Mouse (Mus musculus) heart, postnatal 10 days (tissue): ENCODE data around the gene Rmnd1. TPM values are rescaled to one million over a fixed set of nuclear protein-coding genes. Genes with fewer than 3 reads are reported as not detected.
"Not testable (repeated sequence)": the region's sequence is repeated elsewhere in the genome, so short reads cannot be mapped to it uniquely, and the experiment has no call there.

Experiments used
- DNase-seq, 2 experiments: peaks; one replicate each; pipeline ENCODE4 v3.0.0; 2021
- intact Hi-C: fragments of 180-260 bp; cut with DNase I; formaldehyde crosslinking; loops from one replicate; pipeline ENCODE4 v1.15.1; 2025
- total RNA-seq, 2 experiments: library from RNA; stranded (reverse); gene quantifications; 2 replicates each; pipeline ENCODE4 v1.2.3; 2021

The Rmnd1 gene
- total RNA-seq: 10 to 100 TPM; 48.5 to 49.9 TPM

DNA sequence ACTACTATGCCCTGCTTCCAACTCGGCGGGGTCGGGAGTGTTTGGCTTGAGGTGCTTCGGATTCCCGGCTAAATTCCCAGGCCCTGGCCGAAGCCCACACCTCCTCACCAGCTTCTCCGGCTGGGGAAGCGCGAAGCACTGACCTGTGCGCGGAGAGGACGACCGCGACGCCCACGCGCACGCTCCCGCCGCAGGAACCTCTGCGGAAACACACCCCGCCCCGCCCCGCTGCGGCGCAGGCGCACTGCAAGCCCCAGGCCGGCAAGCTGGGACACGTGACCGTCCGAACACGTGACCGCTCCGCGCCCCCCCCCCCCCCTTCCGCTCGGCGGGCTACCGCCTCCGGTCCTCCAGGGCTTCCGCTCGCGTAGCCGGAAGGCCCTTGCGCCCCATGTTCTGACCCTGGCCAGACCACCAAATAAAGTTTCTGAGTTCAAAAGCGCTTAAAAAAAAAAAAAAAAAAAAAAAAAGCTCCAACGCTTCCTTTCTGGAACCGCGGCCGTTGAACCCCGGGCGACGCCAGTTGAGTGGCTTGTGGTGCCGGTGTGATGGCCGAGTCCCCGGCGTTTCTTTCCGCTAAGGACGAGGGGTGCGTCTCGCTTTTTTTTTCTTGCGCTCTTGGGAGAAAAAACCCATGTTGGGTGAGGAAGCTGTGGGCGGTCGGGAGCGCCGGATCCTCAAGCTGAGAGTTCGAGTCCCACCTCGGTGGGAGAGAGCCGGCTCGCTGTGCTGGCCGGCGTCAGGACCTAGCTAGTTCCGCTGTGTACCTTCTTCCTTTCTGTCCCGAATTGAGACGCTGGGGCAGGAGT lies at the start of gene Rmnd1, which contains the start of gene Armt1:
Gene Rmnd1 (minus strand): TSS at position 266 of the 809 bp plus-strand sequence.
Gene Armt1 (plus strand): TSS at position 345 of the 809 bp plus-strand sequence.
- intact Hi-C loops: no loop called here
- DNase-seq: peak; percentile 96

DNA sequence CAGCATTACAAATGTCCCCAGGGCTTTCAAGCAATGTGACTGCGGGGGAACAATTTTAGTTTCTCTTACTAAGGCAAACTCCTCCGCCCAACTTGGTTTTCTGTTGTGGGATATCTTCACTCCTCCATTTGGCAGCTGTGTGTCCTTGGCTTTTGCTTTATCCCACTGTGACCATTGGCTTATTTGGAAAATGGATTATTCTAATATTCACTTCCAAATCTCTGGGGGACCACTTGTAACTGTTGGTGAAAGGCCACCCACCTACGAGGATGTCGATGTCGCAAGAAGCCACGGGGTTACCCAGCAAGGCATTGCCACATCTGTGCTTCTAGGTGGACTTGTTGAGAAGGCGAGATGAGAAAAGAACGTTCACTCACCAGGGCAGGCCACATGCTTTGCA lies 49.5 kb upstream of the Rmnd1 start:
- intact Hi-C loops: no loop called here
- DNase-seq: peak; percentile 35 to 37

DNA sequence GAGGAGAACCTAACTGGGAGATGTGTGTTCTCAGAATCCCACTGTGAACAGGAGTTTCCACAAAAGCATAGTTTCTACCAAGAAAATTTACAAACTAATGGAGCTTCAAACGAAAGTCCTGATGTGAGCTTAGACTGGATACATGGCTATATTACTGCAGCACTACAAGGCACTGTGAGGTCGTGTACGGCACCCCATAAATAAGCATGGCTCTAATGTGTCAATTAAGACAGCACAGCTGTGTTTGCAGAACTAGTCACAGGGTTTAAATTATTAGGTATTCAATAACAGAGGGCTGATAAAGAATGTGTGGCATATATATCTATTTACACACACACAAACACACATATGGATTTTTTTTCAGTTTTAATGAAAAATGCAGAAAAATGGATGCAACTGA lies 48.7 kb upstream of the Rmnd1 start:
- DNase-seq: no peak
- intact Hi-C loops: no loop called here

DNA sequence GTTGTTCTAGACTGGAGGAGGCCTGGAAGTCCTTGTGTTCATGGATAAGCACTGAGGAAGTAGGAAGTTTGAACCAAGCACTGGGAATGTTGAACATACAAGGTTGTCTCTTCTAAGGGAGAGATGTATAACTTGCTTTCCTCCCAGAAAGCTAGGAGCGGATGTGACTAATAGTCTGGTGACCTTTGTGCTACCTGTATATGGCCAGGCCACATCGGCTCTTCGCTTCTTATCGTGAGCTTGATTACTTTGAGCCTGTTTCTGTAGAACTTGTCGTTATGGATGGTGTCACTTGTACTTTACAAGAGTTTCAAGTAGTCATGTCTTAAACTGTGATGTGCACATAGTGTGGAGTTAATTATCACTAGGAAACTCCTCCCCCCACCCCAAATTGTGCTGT lies 44.4 kb upstream of the Rmnd1 start:
- intact Hi-C loops: no loop called here
- no peak for DNase-seq

DNA sequence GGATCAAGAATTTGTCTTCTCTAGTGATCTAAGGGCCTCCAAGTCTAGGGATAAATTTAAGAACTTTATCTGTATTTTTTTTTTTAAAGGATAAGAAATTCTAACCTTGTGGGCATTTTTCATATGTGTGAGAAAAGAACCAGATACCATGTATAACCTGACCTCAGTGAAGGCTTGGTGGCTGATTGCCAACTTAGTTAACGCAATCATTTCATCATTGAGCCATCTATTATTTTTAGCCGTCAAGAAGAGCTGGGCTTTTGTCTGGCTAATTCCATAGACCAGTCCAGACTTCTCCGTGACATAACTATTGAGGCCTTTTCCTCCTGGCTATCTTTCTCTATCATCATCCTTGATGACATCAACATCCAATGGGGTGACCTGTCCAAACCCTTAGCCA lies 43.2 kb upstream of the Rmnd1 start:
- no peak for DNase-seq
- intact Hi-C loops: no loop called here

DNA sequence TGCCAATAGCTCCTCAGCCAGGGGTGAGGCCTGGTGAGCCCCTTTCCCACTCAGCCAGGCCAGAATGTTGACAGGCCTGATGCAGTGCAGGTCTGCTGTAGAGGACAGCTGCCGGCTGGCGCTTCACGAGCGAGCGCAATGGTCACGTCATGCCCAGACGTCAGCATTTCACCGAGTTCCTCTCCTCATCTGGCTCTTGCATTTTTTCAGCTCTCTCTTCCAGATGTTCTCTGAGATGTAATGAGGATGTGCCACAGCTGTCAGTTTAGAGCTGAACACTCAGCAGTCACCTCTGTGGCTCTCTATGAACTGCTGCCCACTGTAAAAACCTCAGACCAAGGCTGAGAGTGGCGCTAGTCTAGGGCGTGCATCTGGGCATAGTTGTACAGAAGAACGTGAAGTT lies 41.4 kb upstream of the Rmnd1 start:
- peak; percentile 35 to 48 for DNase-seq
- intact Hi-C loops: no loop called here

DNA sequence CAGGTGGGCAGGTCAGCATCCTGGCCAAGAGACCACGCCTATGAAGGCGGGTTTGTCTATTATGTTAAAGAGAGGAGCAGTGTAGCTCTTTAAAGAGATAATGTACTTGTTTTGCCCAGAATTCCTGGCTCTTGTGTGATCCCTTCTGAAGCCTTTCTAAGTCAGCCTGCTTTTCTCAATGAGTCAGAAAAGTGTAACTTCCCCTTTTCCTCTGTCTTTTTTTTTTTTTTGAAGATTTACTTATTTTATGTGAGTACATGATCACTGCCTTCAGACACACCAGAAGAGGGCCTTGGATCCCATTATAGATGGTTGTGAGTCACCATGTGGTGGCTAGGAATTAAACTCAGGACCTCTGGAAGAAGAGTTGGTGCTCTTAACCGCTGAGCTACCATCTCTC lies 37.2 kb upstream of the Rmnd1 start:
- DNase-seq: no peak
- intact Hi-C loops: no loop called here

DNA sequence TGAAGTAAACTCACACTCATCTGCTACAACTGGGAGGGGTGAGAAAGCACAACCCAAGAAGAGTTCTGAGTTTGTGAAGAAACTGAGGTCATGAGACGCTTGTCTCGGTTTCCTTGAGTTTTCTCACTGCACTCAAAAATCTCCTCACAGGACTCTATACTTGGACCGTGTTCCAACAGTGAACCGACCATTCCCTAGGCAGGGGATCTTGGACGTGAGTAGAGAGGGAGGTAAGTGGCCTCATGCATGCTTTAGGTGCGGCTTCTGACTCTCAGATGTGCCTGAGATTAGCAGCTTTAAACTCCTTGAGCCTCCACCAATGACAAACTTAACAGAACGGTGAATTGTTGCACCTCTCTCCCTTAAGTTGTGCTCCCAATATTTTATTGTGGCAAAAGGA lies 33.6 kb upstream of the Rmnd1 start:
- intact Hi-C loops: no loop called here
- DNase-seq: no peak

DNA sequence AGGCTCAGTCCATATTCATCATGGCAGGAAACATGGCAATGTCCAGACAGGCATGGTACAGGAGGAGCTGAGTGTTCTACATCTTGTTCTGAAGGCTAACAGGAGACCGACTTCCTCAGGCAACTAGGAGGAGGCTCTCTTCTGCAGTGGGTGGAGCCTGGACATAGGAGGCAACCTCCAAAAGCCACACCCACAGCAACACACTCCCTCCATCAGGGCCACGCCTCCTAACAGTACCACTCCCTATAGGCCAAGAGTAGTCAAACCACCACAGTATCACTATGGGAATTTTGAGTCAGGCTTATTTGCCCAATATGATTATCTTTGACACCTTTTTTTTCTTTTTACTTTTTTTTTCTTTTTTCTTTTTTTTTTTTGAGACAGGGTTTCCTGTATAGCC lies 28.0 kb upstream of the Rmnd1 start:
- no peak for DNase-seq
- intact Hi-C loops: no loop called here

DNA sequence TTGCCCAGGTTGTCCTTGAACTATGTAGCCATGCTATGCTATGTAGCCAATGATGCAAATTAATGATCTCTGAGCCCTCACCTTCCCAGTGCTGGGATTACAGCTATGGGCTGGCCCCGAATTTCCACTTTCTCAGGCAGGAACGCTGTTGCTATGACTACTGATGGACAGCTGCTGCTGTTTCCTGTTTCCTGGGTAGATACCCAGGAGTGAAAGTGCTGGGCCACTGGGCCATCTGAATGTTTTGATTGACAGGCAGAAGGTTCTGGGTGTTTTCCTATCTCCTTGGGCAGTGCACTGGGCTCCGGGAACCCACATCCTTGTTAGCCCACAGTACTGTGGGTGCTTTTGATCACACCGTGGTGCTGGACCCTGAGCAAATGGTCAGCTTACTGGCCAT lies 24.2 kb upstream of the Rmnd1 start:
- intact Hi-C loops: no loop called here
- no peak for DNase-seq

DNA sequence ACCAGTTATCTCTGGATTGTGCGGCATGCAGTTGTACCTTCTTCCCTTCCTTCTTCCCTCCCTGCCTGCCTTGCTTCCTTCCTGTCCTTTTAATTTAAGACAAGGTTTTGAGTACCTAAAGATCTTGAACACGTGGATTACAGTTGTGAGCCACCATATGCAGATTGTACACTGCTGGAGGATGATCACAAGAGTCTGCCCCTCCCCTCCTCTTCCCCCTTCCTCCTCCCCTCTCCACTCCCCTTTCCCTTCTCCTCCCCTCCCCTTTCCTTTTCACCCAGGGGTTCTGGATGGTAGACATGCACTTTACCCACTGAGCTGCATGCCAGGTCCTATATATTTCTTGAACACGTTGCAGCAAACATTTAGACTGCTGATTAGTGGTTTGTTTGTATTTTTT lies 3.2 kb upstream of the Rmnd1 start:
- no peak for DNase-seq
- intact Hi-C loops: no loop called here

DNA sequence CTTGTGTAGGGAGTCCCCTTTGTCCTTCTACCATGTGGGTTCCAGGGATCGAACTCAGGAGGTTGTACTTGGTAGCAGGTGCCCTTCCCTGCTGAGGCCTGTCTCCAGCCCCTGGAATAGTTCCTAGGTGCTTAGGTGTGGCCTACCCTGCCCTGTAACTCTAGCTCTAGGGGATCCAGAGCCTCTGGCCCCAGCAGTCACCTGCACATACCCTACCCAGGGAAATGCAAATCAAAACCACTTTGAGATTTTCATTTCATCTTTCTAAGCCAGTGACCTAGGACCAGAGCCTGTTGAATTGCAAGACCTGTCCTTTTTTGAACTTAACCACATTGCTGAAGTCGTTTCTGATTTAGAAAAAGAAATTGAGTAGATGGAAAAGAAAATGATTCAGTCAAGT lies 1.7 kb upstream of the Rmnd1 start:
- intact Hi-C loops, DNase-seq: not testable (repeated sequence)

DNA sequence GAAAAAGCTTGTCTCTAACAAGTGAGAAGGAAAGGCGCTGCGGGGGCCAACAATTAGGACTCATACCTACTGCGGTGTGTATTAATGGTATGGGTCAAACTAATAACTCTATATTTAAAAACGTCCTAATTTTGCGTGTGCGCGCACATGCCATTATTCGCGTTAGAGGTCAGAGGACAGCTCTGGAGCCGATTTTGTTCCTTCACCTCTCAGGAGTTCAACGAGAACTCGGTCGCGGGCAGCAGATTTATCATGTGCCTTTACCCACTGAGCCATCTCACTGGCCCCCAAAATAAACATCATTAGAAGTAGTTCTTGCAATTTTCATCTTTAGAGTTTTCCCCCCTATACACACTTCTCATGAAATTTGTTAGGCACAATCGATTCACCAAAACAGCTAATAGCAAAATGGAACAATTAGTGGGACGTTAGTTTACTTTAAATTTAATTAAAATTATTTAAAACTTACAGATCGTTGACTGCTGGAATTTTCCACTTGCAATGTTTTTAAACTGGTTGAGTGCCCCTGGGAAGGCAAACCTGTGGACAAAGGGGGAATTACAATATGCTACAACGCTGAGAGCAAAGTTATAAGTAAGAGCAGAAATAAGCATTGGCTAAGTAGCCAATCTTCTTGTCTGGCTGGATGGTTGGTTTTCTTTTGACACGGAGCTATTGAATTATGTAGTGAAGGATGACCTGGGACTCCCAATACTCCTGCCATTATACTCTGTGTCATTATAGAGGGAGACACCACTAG lies 988 bp upstream of the Rmnd1 start:
- DNase-seq: peak in 1 of 2 experiments; percentile 26
- intact Hi-C loops: no loop called here

DNA sequence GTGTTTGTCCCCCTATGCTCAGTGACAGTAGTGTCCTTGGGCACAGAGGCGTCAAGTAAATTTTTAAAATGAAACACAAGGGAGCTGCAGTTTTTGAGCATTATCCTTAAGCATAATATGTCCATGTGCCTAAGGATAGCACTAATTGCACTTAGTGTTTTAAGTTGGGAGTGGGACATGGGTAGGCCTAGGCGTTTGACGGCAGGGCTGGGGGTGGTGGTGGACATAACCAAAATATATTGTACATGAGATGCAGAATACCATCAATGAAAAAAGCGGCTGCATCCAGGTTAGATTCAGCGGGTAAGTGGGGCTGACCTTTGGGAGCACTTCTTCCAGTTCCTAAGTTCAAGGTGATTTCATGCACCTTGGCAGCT lies 454 bp downstream of the Rmnd1 start:
- intact Hi-C loops: no loop called here
- DNase-seq: no peak

DNA sequence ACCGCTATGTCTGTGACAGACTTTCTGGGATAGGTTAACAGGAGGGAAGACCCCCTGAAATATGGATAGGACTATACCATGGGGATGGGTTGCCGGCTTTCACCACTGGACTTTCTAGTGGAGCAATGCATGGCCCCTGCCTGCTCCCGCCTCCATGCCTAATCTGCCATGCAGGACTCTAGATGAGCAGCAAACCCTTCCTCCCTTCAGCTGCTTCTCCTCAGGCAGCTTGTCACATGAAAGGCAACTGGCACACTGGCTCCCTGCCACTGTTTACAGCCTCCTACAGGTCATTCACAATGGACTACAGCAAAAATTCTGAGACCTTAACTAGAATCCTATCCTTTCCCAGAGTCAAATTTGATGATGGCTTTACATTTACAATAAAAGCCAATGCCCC lies 1.4 kb downstream of the Rmnd1 start:
- intact Hi-C loops: no loop called here
- DNase-seq: peak; percentile 44 to 47

DNA sequence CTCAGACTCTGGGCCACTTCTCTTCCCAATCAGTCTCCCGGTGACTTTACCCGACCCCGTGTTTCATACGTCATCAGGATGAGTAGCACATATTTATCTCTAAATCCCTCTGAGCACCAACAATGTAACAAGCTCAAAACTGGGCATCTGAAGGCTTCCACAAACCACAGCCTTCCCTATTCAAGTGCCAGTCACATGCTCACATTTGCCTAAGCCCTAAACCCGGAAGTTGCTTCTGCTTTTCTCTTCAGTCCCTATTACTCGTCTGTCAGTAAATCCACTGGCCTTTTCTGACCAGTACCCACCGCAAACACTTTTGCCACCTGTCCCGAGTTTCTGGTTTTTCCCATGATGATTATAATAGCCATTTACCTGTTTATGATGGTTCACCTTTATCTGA lies 1.8 kb downstream of the Rmnd1 start:
- intact Hi-C loops: no loop called here
- DNase-seq: no peak

DNA sequence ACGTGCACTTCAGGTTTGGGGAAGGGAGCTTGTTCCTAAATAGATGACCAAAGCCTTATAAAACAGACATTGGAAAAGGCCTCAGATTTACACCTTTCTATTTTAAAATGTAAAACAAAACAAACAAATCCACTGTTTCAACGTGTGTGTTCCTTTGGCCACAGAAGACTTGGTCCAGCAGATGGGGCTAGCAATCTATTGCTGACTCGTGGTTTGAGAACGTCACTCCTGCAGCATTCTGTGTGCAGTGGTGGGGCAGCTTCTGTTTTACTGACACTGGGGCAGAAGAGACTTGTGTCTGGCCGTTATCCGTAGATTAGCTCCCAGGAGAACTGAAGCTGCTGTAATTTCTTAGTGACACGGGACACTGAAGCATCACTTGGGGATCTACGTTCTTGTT lies 6.9 kb downstream of the Rmnd1 start:
- intact Hi-C loops: no loop called here
- DNase-seq: peak; percentile 32 to 40

DNA sequence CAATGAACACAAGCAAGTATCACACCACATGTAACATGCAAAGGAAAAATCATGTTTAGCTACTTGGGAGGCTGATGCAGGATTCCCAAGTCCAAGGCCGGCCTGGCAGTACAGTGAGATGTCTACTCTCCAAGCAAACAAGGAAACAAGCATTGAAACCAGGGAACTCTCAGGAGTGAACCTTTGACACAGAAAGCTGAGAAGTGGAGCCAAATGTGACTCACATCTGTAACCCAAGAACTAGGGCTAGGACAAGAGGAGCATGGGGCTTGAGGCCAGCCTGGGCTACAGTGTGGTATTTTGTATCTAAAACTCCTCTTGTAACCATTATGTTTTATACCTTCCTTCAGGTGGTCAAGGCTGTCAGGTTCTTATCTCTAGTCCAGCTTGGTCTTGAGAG lies 25.0 kb downstream of the Rmnd1 start:
- intact Hi-C loops: loop anchor here (10.0 kb wide), 1 partner anchor 758 kb away; no protein-coding TSS in a partner anchor
- no peak for DNase-seq

DNA sequence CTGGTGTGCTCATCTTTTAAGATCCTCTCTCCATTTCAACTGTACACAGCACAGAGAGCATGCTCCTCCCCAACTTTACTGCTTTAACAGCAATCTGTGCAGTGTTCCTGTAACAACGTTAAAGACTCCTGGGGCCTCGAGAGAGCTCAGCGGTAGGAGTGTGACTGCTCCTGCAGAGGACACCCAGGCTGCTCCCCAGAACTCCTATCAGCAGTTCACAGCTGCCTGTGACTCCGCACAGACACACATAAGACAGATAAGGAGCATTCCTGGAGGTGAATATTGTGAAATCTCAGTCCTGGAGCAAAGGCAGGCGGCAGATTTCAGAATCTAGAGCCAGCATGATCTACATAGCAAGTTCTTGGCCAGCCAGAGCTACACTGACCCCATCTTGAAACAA lies 26.7 kb downstream of the Rmnd1 start:
- intact Hi-C loops: loop anchor here (10.0 kb wide), 1 partner anchor 759 kb away; no protein-coding TSS in a partner anchor

DNA sequence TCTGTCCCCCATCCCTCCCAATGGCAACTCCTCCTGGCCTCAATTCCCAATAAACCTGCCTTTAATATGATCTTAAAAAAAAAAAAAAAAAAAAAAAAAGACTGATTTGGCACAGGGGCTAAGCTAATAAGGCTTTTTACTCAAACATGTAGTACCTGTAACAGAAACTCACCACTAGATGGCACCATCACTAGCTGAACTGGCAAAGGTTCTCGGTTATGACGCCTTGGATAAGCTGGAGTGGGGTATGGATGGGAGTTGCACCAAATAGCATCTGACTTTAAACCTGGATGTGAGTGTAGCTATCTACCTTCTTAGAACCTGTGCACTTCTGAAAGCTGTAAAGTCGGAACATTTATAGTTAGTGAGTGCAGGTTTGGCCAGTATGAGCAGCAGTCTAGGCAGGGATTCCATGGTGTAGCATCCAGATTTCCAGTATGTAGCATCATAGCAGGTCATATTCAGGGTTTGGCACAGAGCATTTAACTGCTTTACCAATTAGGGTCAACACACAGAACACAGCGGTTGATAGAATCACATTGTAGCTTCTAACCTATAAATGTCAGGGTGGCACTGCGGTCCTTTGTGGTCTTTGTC lies 27.2 kb downstream of the Rmnd1 start:
- peak; percentile 64 to 80 for DNase-seq

More for the DNA sequence above, 26.7 kb downstream of the Rmnd1 start:
- peak in 1 of 2 experiments; percentile 36 for DNase-seq

DNA sequence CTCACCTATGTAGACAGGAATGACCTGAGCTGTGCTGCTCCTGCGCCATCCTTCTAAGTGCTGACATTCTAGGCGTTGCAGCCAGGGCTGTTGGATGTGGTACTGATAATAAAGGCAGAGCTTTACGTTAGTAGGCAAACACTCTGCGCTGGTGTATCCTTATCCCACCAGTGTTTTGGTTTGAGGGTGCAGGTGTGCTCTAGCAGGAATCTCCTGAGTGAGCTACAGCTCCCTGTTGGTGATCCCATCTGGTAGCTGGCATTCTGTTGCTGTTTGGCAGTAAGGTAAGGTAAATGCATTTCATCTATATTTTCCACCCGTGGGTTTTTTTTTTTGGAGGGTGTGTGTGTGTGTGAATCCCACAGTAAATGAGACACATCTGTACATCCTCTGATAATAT lies 34.1 kb downstream of the Rmnd1 start:
- intact Hi-C loops: no loop called here
- no peak for DNase-seq

More for the DNA sequence above, 27.2 kb downstream of the Rmnd1 start:
- intact Hi-C loops: loop anchor here (10.0 kb wide), 1 partner anchor 760 kb away; no protein-coding TSS in a partner anchor
